Mouse (Mus musculus) midbrain, embryonic 16.5 days (tissue): ENCODE data around the gene Pax4. TPM values are rescaled to one million over a fixed set of nuclear protein-coding genes. Genes with fewer than 3 reads are reported as not detected.

Experiments used
- ATAC-seq: fragments of 200-750 bp; cut with Nextera tagmentation; 2 replicates; pipeline ENCODE4 v1.8.0; 2017; ENCODE audit warnings: moderate TSS enrichment
- H3K27ac ChIP-seq: fragments of 300-500 bp; sonication (generic); 2 replicates; pipeline ENCODE4 v1.5.1; 2014; ENCODE audit warnings: mild to moderate bottlenecking, low read length, mixed read lengths
- H3K27me3 ChIP-seq: fragments of 300-500 bp; sonication (generic); 2 replicates; pipeline ENCODE4 v1.6.1; 2014; ENCODE audit warnings: low read depth, low read length, mixed read lengths; ENCODE audit not compliant: control insufficient read depth, insufficient read depth
- H3K36me3 ChIP-seq: fragments of 300-500 bp; sonication (generic); 2 replicates; pipeline ENCODE4 v1.6.1; 2014; ENCODE audit warnings: mild to moderate bottlenecking, low read length, moderate library complexity, mixed read lengths; ENCODE audit not compliant: control insufficient read depth, insufficient read depth
- H3K4me1 ChIP-seq: fragments of 300-500 bp; sonication (generic); 2 replicates; pipeline ENCODE4 v1.6.1; 2014; ENCODE audit warnings: mild to moderate bottlenecking, low read length, mixed read lengths; ENCODE audit not compliant: control insufficient read depth, insufficient read depth
- H3K4me2 ChIP-seq: fragments of 300-500 bp; sonication (generic); 2 replicates; pipeline ENCODE4 v1.6.1; 2014; ENCODE audit warnings: mild to moderate bottlenecking, low read length, mixed read lengths
- H3K4me3 ChIP-seq: fragments of 300-500 bp; sonication (generic); 2 replicates; pipeline ENCODE4 v1.5.1; 2014; ENCODE audit warnings: low read depth, mild to moderate bottlenecking, low read length, moderate library complexity, mixed read lengths
- H3K9ac ChIP-seq: fragments of 300-500 bp; sonication (generic); 2 replicates; pipeline ENCODE4 v1.6.1; 2014; ENCODE audit warnings: low read depth, low read length, mixed read lengths
- H3K9me3 ChIP-seq: fragments of 300-500 bp; sonication (generic); replicated peaks from 2 replicates; pipeline ENCODE4 v1.6.1; 2014; ENCODE audit warnings: mild to moderate bottlenecking, low read length, mixed read lengths; ENCODE audit not compliant: control insufficient read depth, poor library complexity, severe bottlenecking
- WGBS: fragments of 180-500 bp; shearing (Covaris S2); extraction: QIAGEN DNeasy Blood & Tissue Kit; methylation state at CpG from one replicate; pipeline ENCODE4 v1.1.7; 2014; 5-methylcytosine and 5-hydroxymethylcytosine counted together
- polyA plus RNA-seq: library from polyadenylated mRNA; unstranded; fragments of >200 nt; fragmentation: Nextera tagmentation; extraction: Ambion mirVana; gene quantifications from 2 replicates; pipeline ENCODE4 v1.2.1, GENCODE M21; 2015

The Pax4 gene
- polyA plus RNA-seq, 1 experiment from 2014 or later: not detected

DNA sequence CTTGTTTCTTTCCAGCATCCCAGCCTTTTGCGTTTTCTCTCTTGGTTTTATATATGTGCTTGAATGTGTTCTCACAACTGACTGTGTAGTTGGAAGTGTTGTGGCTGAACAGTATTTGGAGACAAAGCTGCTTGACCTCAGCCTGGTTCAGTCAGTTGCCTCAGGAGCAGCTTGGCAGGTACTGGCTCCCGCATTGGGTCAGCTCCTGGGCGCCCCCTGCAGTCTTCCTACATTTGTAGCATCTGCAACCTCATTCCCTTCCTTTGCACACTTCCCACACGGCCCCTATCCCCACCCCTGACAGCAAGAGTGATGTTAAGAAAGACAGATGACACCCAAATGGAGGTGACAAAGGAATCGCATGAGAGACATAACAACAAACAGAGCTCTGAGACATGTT, 11.4 kb upstream of the Pax4 start:
- Histone ChIP-seq H3K4me3 (no peak overlapping the region), H3K27ac (no peak overlapping the region), H3K9me3 (no peaks in the 10 kb centered on the region), H3K9ac (no peak overlapping the region), H3K27me3 (no peaks in the 10 kb centered on the region), H3K4me2 (no peak overlapping the region), H3K4me1 (no peaks in the 10 kb centered on the region), H3K36me3 (no peaks in the 10 kb centered on the region)
- 12% methylated on average over 5 of the region's 5 CpGs for WGBS
- no peak for ATAC-seq

- ATAC-seq: no peak
- no peak overlapping the region for H3K27ac ChIP-seq
Measured at GRCm38 (mm10) chr6:28459221-28459668, 10.1 kb upstream of the Pax4 start.

DNA sequence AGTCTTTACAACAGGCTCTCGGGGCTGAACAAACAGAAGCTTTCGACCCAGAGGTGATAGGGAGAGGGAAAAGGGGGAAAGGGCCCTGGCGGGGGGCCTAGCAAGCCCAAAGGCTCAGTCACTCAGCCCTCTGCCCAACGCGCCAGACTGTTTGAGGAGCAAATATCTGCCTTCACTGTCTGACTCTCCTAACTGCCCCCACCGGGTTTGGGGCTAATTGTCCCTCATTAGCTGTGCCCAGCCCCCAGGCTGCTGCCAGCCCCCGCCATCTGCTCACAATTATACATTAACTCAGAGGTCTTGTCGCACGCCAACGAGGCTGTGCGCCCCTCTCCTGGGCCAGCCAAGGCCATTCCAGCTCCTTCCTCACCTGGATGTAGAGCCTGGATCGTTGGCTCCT, 1.8 kb upstream of the Pax4 start:
- Histone ChIP-seq H3K9ac (no peak overlapping the region), H3K4me3 (no peak overlapping the region), H3K9me3 (no peaks in the 10 kb centered on the region), H3K4me1 (no peaks in the 10 kb centered on the region), H3K27ac (no peak overlapping the region), H3K36me3 (no peaks in the 10 kb centered on the region), H3K4me2 (no peak overlapping the region), H3K27me3 (peaks cover 24% of the 10 kb centered on the region)
- WGBS: under 1% methylated on average over 12 of the region's 12 CpGs
- ATAC-seq: no peak

More at GRCm38 (mm10) chr6:28459221-28459668, 10.1 kb upstream of the Pax4 start:
- Histone ChIP-seq H3K4me1 (no peaks in the 10 kb centered on the region), H3K9ac (no peak overlapping the region), H3K9me3 (no peaks in the 10 kb centered on the region), H3K4me2 (no peak overlapping the region), H3K36me3 (no peaks in the 10 kb centered on the region), H3K27me3 (no peaks in the 10 kb centered on the region; the same call in 1 of the 2 replicates), H3K4me3 (no peak overlapping the region)

- 14% methylated on average over 5 of the region's 5 CpGs for WGBS
- Histone ChIP-seq H3K9ac (no peak overlapping the region), H3K4me2 (no peak overlapping the region), H3K27ac (no peak overlapping the region), H3K36me3 (no peaks in the 10 kb centered on the region), H3K4me1 (no peaks in the 10 kb centered on the region), H3K4me3 (no peak overlapping the region), H3K27me3 (peaks cover 24% of the 10 kb centered on the region), H3K9me3 (no peaks in the 10 kb centered on the region)
- no peak for ATAC-seq
Measured at GRCm38 (mm10) chr6:28450481-28450880, 1.3 kb upstream of the Pax4 start.

DNA sequence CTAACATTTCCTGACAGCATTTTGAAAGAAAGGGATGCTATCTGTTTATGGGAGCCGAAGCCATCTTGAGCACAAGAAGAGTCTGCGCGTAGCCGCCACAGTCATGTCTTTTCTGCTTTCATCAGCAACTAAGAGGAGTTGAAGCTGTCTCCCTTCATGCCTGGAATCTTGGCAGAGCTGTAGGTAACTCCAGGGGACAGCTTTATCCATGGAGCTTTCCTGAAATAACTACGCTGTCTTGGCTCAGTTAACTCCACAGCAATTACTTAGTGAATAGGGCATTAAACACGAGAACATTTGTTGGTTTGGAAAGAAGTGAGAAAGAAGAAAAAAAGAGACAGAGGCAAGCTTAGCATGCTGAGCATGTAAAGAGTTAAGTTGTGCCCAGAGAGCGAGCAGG, 1.2 kb downstream of the Pax4 start:
- H3K4me2 ChIP-seq: no peak overlapping the region
- H3K4me3 ChIP-seq: no peak overlapping the region
- WGBS: 80% methylated on average over 7 of the region's 7 CpGs
- peaks cover 24% of the 10 kb centered on the region for H3K27me3 ChIP-seq
- H3K27ac ChIP-seq: no peak overlapping the region
- H3K9me3 ChIP-seq: no peaks in the 10 kb centered on the region
- H3K36me3 ChIP-seq: no peaks in the 10 kb centered on the region
- ATAC-seq: no peak
- no peaks in the 10 kb centered on the region for H3K4me1 ChIP-seq
- H3K9ac ChIP-seq: no peak overlapping the region

- Histone ChIP-seq H3K4me2 (no peak overlapping the region), H3K27me3 (no peaks in the 10 kb centered on the region), H3K9me3 (no peaks in the 10 kb centered on the region), H3K36me3 (0 out of 2 replicates have a peak, but pooled peaks cover 4% of the 10 kb centered on the region), H3K4me1 (no peaks in the 10 kb centered on the region), H3K9ac (no peak overlapping the region), H3K27ac (no peak overlapping the region), H3K4me3 (no peak overlapping the region)
- WGBS: 72% methylated on average over 6 of the region's 6 CpGs
- ATAC-seq: no peak
Measured at GRCm38 (mm10) chr6:28431538-28431855, 17.7 kb downstream of the Pax4 start.

GRCm38 (mm10) chr6:28430795-28431537, 18.2 kb downstream of the Pax4 start:
- ATAC-seq: no peak
- H3K4me1 ChIP-seq: no peaks in the 10 kb centered on the region
- H3K9me3 ChIP-seq: no peaks in the 10 kb centered on the region
- WGBS: 83% methylated on average over 10 of the region's 10 CpGs
- H3K36me3 ChIP-seq: 0 out of 2 replicates have a peak, but pooled peaks cover 6% of the 10 kb centered on the region
- H3K4me2 ChIP-seq: no peak overlapping the region
- no peaks in the 10 kb centered on the region for H3K27me3 ChIP-seq
- H3K27ac ChIP-seq: no peak overlapping the region
- no peak overlapping the region for H3K4me3 ChIP-seq
- H3K9ac ChIP-seq: no peak overlapping the region

DNA sequence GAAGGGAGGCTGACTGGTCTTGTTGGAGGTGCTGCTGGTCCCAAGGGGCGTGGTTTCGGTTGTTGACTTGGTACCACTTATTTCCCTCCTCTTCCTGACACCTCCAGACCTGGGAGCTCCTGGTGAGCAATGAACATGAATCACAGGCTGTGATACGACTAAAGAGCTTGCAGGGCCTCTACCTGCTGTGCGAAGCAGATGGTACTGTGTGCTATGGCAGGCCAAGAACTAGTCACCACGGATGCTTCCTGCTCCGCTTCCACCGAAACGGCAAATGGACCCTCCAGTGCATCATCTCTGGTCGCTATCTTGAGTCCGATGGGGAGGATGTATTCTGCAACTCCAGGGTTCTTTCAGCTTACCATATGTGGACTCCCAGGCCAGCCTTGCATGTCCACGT, 19.3 kb downstream of the Pax4 start:
- H3K4me2 ChIP-seq: no peak overlapping the region
- no peak overlapping the region for H3K9ac ChIP-seq
- no peaks in the 10 kb centered on the region for H3K27me3 ChIP-seq
- 90% methylated on average over 11 of the region's 11 CpGs for WGBS
- 0 out of 2 replicates have a peak, but pooled peaks cover 6% of the 10 kb centered on the region for H3K36me3 ChIP-seq
- ATAC-seq: no peak
- H3K4me3 ChIP-seq: no peak overlapping the region
- peaks cover 2% of the 10 kb centered on the region for H3K4me1 ChIP-seq
- no peaks in the 10 kb centered on the region for H3K9me3 ChIP-seq
- no peak overlapping the region for H3K27ac ChIP-seq

DNA sequence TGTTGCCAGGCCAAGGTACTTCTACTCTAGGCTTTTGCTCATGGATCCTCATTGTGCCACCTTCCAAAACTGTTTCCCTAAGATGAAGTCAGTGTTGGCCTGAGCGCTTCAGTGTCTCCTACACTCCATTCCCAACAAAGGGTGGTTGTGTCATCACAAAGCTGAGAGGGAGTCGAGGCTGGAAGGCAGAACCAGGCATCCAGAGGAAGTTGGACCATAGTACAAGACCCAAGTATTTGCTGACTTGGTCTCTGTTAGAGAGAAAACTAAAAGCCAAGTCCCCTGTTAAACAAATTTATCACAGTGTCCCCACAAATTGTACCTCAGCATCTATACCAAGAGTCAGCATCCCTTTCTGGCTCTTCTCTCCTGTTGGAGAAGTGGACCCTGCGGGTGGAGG, 20.9 kb downstream of the Pax4 start, which contains the start of gene Gcc1:
TSS of gene Gcc1 (minus strand) at position 101 of the 400 bp plus-strand sequence.
- no peak for ATAC-seq

More for the DNA sequence above, 20.9 kb downstream of the Pax4 start, which contains the start of gene Gcc1:
- Histone ChIP-seq H3K27me3 (no peaks in the 10 kb centered on the region), H3K36me3 (0 out of 2 replicates have a peak, but pooled peaks cover 6% of the 10 kb centered on the region), H3K4me2 (no peak within 1 kb of the TSS), H3K9me3 (no peaks in the 10 kb centered on the region), H3K4me1 (peaks cover 10% of the 10 kb centered on the region), H3K4me3 (no peak within 1 kb of the TSS), H3K9ac (no peak within 1 kb of the TSS), H3K27ac (no peak within 1 kb of the TSS)
- WGBS: 85% methylated on average over 3 of the region's 3 CpGs
